Mouse (Mus musculus): ENCODE data around the gene Gm45623.

DNA sequence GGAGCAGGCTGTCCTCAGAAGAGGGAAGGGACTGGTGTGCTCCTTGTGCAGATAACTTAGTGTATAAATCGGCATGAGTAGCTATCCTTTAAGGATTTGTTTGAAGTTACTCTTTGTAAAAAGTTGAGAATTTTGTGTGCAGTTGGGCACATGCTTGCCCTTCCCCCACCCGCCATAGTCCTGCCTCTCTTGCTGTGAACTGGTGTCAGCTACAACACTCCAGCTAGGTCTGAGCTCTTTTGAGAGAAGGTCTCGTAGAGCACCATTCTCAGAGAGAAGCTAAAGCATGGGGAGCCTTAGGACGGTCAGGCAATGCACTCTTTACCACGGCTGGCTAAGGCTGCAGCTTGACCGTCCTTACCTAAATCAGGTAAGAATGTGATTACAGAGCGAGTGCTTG is 11.9 kb downstream of the Gm45623 start:
- TF ChIP-seq CTCF (IDR thresholded peaks at IDR 0.05; ENCODE audit: control insufficient read depth, insufficient read depth, insufficient read length), result no peak
- TF ChIP-seq MYOG (IDR thresholded peaks at IDR 0.05; ENCODE audit: control insufficient read depth, extremely low read depth, insufficient read length), result no peak
- no peak for TF ChIP-seq USF1 (IDR thresholded peaks at IDR 0.05; ENCODE audit: low read depth)
- TF ChIP-seq MAX (IDR thresholded peaks at IDR 0.05), result no peak
- no peak for TF ChIP-seq MYOD1 (IDR thresholded peaks at IDR 0.05; ENCODE audit: control insufficient read depth, insufficient read length, low read depth)
